Comparison of ENCODE assay signal across 13 mouse cellular contexts in the genomic region with DNA sequence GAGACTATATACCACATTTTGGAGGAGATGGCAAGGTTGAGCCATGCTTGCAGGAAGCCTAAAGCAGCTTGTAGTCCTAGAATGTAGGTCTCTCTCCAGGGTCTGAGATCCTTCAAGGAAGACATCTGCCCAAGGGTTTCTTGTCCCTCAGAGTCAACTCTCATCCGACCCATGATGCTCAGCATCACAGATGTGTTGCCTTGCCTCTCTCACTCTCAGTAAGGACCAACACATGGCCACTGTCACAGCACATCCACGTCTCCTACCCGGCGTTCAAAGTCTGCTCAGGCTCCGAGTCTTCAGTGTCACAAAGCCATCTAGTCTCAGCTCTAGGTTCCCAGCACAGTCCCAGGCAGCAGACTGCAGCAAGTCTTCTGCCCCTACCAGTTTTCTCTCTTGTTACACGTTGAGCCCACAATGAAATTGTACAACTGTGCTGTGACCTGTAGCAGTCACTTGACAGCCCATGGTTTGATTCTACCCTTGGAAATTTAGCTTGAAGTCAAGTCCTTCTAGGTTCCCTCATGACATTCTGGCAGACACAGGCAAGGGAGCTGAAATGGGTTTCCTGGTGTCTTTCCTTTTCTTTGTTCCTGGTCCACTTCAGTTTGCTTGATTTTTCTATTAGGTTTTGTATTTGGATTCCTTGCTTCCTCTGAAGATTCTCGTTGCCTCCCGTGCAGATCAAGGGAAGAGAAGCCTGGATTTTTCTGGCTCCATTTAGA. TPM values are rescaled to one million over a fixed set of nuclear protein-coding genes. Genes with fewer than 3 reads are reported as not detected.
A peak's percentile ranks its signal among the peaks of the same experiment; 100 is the strongest.
DNase-seq lines count a peak whose midpoint lies in the region; TF ChIP-seq lines count a peak whose summit lies in the region.
"Had no signal": no experiment of that assay in that cellular context is flagged by ENCODE, and none has a peak within 500 bp of the region (broad histone marks: within the 10 kb centered on the region; RNA-seq: fewer than 3 reads in every experiment).

No protein-coding gene starts in this region.

- no peak for TF ChIP-seq POLR2A in brain, embryonic 14.5 days (IDR thresholded peaks at IDR 0.05; ENCODE audit: borderline replicate concordance, extremely low read depth, insufficient read depth, insufficient read length, poor library complexity, severe bottlenecking)

- TF ChIP-seq CTCF in brain, embryonic 14.5 days (IDR thresholded peaks at IDR 0.05; ENCODE audit: borderline replicate concordance, extremely low read depth, insufficient read depth, insufficient read length): no peak

- peak; percentile 88 for DNase-seq in heart, adult 11 months
- no peak for DNase-seq in heart, adult 18-20 months
- peak; percentile 0 for DNase-seq in lung, postnatal 25 days (ENCODE audit: low spot score)
- DNase-seq in lung, postnatal 10 days: no peak
- peak; percentile 3 for DNase-seq in brain, embryonic 14.5 days (ENCODE audit: low read depth)
- peak; percentile 11 for DNase-seq in skeletal muscle tissue, adult 2 months (ENCODE audit: low read depth, low spot score)
- DNase-seq in layer of hippocampus, adult 8-10 months (ENCODE audit: low spot score in 2 of 2): no peak
- no peak for DNase-seq in gastrocnemius, postnatal 4 days (ENCODE audit: low spot score in 2 of 2)
- DNase-seq: cerebellum, adult 2 months; gastrocnemius, postnatal 25 days; kidney, adult 2 months had no signal

RNA-seq across cellular contexts. Expression of gene Trpm8, which starts 27.0 kb away (rescaled TPM):
- not detected for total RNA-seq in heart, adult 18-20 months (2021)
- 0.10 TPM in 2 replicates for polyA plus RNA-seq in brain, embryonic 14.5 days (2012; rRNA removed)
- under 1 TPM in 2 of 4 experiments, not detected in 2; 0.09 to 0.22 TPM for total RNA-seq in layer of hippocampus, adult 8-10 months (2022)
- total RNA-seq in gastrocnemius, postnatal 4 days (2021): not detected
- total RNA-seq: gastrocnemius, postnatal 25 days had no signal
- polyA plus RNA-seq: heart, embryonic 15.5 days; kidney, adult 2 months; liver, embryonic 16.5 days had no signal

RNA-seq across cellular contexts. Expression of gene Hjurp, which starts 27.0 kb away (rescaled TPM):
- 10 to 100 TPM; 10.6 to 11.0 TPM for total RNA-seq in heart, adult 18-20 months (2021)
- 140 and 179 TPM in 2 replicates for polyA plus RNA-seq in brain, embryonic 14.5 days (2012; rRNA removed)
- 10 to 100 TPM; 34.5 to 51.6 (median 42.5) TPM for total RNA-seq in layer of hippocampus, adult 8-10 months (2022)
- 10 to 100 TPM; 80.5 to 88.1 TPM for total RNA-seq in gastrocnemius, postnatal 4 days (2021)

Comparison
In these comparisons a context has a peak if more than half of its experiments do, and no peak if none do; other contexts are left out.
1. DNase-seq: peak in heart, adult 11 months (single experiment), lung, postnatal 25 days (single experiment), brain, embryonic 14.5 days (single experiment) and skeletal muscle tissue, adult 2 months (single experiment); none in heart, adult 18-20 months (0 of 2), lung, postnatal 10 days (single experiment), layer of hippocampus, adult 8-10 months (0 of 2) and gastrocnemius, postnatal 4 days (0 of 2).